Mouse (Mus musculus) WW6 (cell line): Measurements from ENCODE around the gene Eif2s1.
"Not testable (repeated sequence)": the region's sequence is repeated elsewhere in the genome, so short reads cannot be mapped to it uniquely, and the experiment has no call there.

Experiments used
- DNase-seq: peaks from one replicate; pipeline ENCODE4 v3.0.0-alpha.2; 2013; ENCODE audit warnings: low read depth, low spot score

The Eif2s1 gene

GRCm38 (mm10) chr12:78914458-78914857 is 52.8 kb downstream of the Eif2s1 start:
- no peak for DNase-seq

GRCm38 (mm10) chr12:78915561-78915960 is 53.9 kb downstream of the Eif2s1 start:
- no peak for DNase-seq

GRCm38 (mm10) chr12:78916278-78916677 is 54.7 kb downstream of the Eif2s1 start:
- DNase-seq = no peak

GRCm38 (mm10) chr12:78918227-78919078 is 56.8 kb downstream of the Eif2s1 start:
- peak; percentile 79 for DNase-seq

- peak; percentile 54 for DNase-seq
Observed at GRCm38 (mm10) chr12:78919079-78919712, 57.6 kb downstream of the Eif2s1 start.

GRCm38 (mm10) chr12:78921421-78921820 is 59.8 kb downstream of the Eif2s1 start:
- DNase-seq = no peak

- DNase-seq = no peak
Observed at GRCm38 (mm10) chr12:78922058-78922457, 60.4 kb downstream of the Eif2s1 start.

GRCm38 (mm10) chr12:78922977-78923376 is 61.4 kb downstream of the Eif2s1 start:
- not testable (repeated sequence) for DNase-seq

- DNase-seq = no peak
Observed at GRCm38 (mm10) chr12:78923539-78924189, 62.0 kb downstream of the Eif2s1 start.

- DNase-seq = no peak
Observed at GRCm38 (mm10) chr12:78927287-78927686, 65.7 kb downstream of the Eif2s1 start.

GRCm38 (mm10) chr12:78929900-78930299 is 68.3 kb downstream of the Eif2s1 start:
- no peak for DNase-seq

- no peak for DNase-seq
Observed at GRCm38 (mm10) chr12:78936494-78936893, 74.9 kb downstream of the Eif2s1 start.
